Mouse (Mus musculus): Measurements from ENCODE around the gene Ankrd6.

DNA sequence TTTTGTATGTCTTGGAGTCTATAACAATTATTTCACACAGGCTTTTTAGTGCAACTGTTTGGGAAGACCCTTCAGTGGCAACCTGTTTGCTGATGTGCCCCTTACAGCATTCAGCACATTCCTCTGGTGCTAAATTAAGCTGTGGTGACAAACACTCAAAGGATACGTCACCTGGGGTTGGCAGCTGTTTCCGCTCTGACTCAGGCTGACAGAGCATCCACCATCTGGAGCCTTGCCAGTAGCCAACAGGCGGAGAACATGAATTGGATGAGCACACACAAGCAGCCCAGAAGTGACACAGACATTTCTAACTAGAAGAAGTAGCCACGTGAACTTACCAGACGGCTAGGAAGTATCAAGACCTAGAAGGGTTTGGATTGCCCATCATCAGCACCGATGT, 44.0 kb downstream of the Ankrd6 start:
- TF ChIP-seq TBP (IDR thresholded peaks at IDR 0.05; ENCODE audit: low read depth, low read length) (no peak), MXI1 (IDR thresholded peaks at IDR 0.05; ENCODE audit: low read depth, low read length) (no peak), POLR2A (IDR thresholded peaks at IDR 0.05; ENCODE audit: control insufficient read depth in 1 of 2, insufficient read depth in 1 of 2, low read depth in 1 of 2, low read length in 2 of 2, poor library complexity in 1 of 2) (no peak), GATA1 (IDR thresholded peaks at IDR 0.05; ENCODE audit: low read depth, low read length) (no peak), CTCF (IDR thresholded peaks at IDR 0.05 in 2 of 3, conservative IDR thresholded peaks at IDR 0.05 in 1 of 3; ENCODE audit: control insufficient read depth in 1 of 3, insufficient read depth in 1 of 3, low read depth in 2 of 3, low read length in 3 of 3, poor library complexity in 1 of 3, severe bottlenecking in 1 of 3) (no peak), USF1 (IDR thresholded peaks at IDR 0.05; ENCODE audit: low read depth, low read length) (no peak)
